Mouse (Mus musculus): Measurements from ENCODE around the gene Crtam. TPM values are rescaled to one million over a fixed set of nuclear protein-coding genes. Genes with fewer than 3 reads are reported as not detected.

Crtam gene
- polyA plus RNA-seq, 1 experiment from 2014 or later, result 0.46 TPM

GRCm38 (mm10) chr9:40933323-40933722 lies 71.1 kb downstream of the Crtam start:
- ATAC-seq (replicated peaks; ENCODE audit: low FRiP score, low read depth), result no peak
- no peak for TF ChIP-seq CTCF (IDR thresholded peaks at IDR 0.05; ENCODE audit: low read depth)

DNA sequence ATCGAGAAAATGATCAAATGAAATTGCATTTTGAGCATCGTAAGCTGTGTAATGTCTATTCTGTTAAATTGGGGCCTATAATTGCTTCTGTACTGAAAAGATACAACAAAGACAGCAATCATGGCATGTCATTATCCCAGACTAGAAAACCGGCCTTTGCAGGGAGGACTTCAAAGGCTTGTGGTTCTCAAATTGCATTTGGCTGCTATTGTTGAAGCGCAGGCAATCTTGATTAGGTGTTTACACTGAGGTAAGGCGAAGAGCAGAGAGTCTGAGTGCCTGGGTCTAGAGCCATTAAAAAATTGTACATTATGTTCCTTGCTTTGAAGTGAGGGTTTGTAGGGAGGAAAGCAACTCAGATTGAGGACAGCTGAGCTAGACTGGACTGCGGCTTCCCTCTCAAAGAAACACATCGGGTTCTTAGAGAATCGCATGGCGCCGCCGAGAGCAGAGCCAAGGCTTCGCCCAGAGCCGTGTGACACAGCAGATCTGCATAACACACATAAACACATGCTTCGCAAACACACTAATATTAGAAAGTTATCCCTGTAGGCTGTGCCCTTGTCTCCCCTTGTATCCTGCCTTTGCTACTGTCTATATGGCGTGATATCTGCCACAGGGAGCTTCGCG lies 77.0 kb downstream of the Crtam start:
- H3K27ac ChIP-seq, result no peak overlapping the region
- no peak overlapping the region for H3K4me3 ChIP-seq (replicated peaks; ENCODE audit: low read depth, low read length)
- 65% methylated on average over 17 of the region's 17 CpGs for WGBS
- no peaks in the 10 kb centered on the region for H3K27me3 ChIP-seq (ENCODE audit: insufficient read depth, low read length)
- no peak for DNase-seq (ENCODE audit: low spot score)
- H3K9ac ChIP-seq (ENCODE audit: low read depth, low read length), result no peak overlapping the region
- no peaks in the 10 kb centered on the region for H3K9me3 ChIP-seq (replicated peaks; ENCODE audit: low read length)
- H3K4me1 ChIP-seq (replicated peaks; ENCODE audit: insufficient read depth, low read length), result no peaks in the 10 kb centered on the region
- no peak for TF ChIP-seq CTCF (IDR thresholded peaks at IDR 0.05; ENCODE audit: low read depth)
- no peak for ATAC-seq (replicated peaks; ENCODE audit: low FRiP score, low read depth)
- no peak overlapping the region for H3K4me2 ChIP-seq (ENCODE audit: low read length)
- no peaks in the 10 kb centered on the region for H3K36me3 ChIP-seq (ENCODE audit: insufficient read depth, low read length)

More at GRCm38 (mm10) chr9:40933323-40933722, 71.1 kb downstream of the Crtam start:
- Histone ChIP-seq H3K27me3 (ENCODE audit: insufficient read depth, low read length) (no peaks in the 10 kb centered on the region), H3K36me3 (ENCODE audit: insufficient read depth, low read length) (no peaks in the 10 kb centered on the region), H3K9ac (ENCODE audit: low read depth, low read length) (no peak overlapping the region), H3K27ac (no peak overlapping the region), H3K4me1 (replicated peaks; ENCODE audit: insufficient read depth, low read length) (no peaks in the 10 kb centered on the region), H3K9me3 (replicated peaks; ENCODE audit: low read length) (no peaks in the 10 kb centered on the region), H3K4me2 (ENCODE audit: low read length) (no peak overlapping the region), H3K4me3 (replicated peaks; ENCODE audit: low read depth, low read length) (no peak overlapping the region)
- WGBS, result 78% methylated on average over 3 of the region's 3 CpGs
- DNase-seq (ENCODE audit: low spot score), result no peak

Other genes starting within 250 kb of the Crtam start
- gene Hspa8, start 203.6 kb downstream of the Crtam start, polyA plus RNA-seq (2015; fragmentation: Nextera tagmentation; extraction: Ambion mirVana), result 1,937 and 2,022 TPM in 2 replicates
- gene Bsx, start 130.5 kb downstream of the Crtam start, polyA plus RNA-seq (2015; fragmentation: Nextera tagmentation; extraction: Ambion mirVana), result not detected in 2 replicates
- gene Jhy, start 40.5 kb downstream of the Crtam start, polyA plus RNA-seq (2015; fragmentation: Nextera tagmentation; extraction: Ambion mirVana), result 0.14 and 0.17 TPM in 2 replicates
- gene Ubash3b, start 157.1 kb upstream of the Crtam start, polyA plus RNA-seq (2015; fragmentation: Nextera tagmentation; extraction: Ambion mirVana), result 7.5 TPM in 2 replicates